Mouse (Mus musculus): Measurements from ENCODE around the gene Hao1. TPM values are rescaled to one million over a fixed set of nuclear protein-coding genes. Genes with fewer than 3 reads are reported as not detected.

Gene Hao1
- polyA plus RNA-seq, 1 experiment from 2014 or later: not detected

DNA sequence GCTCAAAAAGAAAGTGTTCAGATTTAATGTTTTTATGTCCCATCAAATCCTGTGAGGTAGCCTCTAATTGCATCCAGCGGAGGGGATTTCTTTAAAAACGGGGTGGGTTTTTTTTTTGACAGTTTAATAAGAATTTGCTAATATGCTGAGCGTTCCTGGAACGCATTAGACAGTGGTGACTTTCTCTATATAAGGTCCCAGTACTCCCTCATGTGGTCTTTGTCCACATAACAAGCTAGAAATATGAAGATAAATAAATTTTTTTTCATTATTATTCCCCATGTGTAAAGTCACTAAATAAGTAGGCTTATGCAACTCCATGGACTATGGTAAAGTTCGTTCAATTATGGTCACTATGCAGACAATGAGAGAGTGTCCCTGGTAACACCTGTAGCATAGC is 13.1 kb downstream of the Hao1 start:
- no peak for ATAC-seq (ENCODE audit: low FRiP score, low TSS enrichment)
- no peak overlapping the region for H3K9ac ChIP-seq (ENCODE audit: low read depth, low read length)

GRCm38 (mm10) chr2:134538451-134538850 is 15.7 kb downstream of the Hao1 start:
- H3K4me2 ChIP-seq (replicated peaks; ENCODE audit: low read depth, low read length): no peak overlapping the region
- no peak overlapping the region for H3K9ac ChIP-seq (ENCODE audit: low read depth, low read length)
- H3K4me1 ChIP-seq (ENCODE audit: control insufficient read depth, insufficient read depth, low read length): no peaks in the 10 kb centered on the region
- no peaks in the 10 kb centered on the region for H3K27me3 ChIP-seq (ENCODE audit: control insufficient read depth, insufficient read depth, low read length)
- no peak overlapping the region for H3K27ac ChIP-seq (ENCODE audit: low read depth, low read length)
- no peak for ATAC-seq (ENCODE audit: low FRiP score, low TSS enrichment)
- H3K36me3 ChIP-seq (ENCODE audit: control insufficient read depth, insufficient read depth, low read length): no peaks in the 10 kb centered on the region
- H3K4me3 ChIP-seq (ENCODE audit: low read length): no peak overlapping the region
- H3K9me3 ChIP-seq (ENCODE audit: control insufficient read depth, low read length): no peaks in the 10 kb centered on the region
- 61% methylated on average over 4 of the region's 4 CpGs for WGBS

More for the DNA sequence above, 13.1 kb downstream of the Hao1 start:
- H3K9me3 ChIP-seq (ENCODE audit: control insufficient read depth, low read length): no peaks in the 10 kb centered on the region
- H3K4me3 ChIP-seq (ENCODE audit: low read length): no peak overlapping the region
- H3K27ac ChIP-seq (ENCODE audit: low read depth, low read length): no peak overlapping the region
- H3K4me1 ChIP-seq (ENCODE audit: control insufficient read depth, insufficient read depth, low read length): no peaks in the 10 kb centered on the region
- H3K36me3 ChIP-seq (ENCODE audit: control insufficient read depth, insufficient read depth, low read length): no peaks in the 10 kb centered on the region
- H3K27me3 ChIP-seq (ENCODE audit: control insufficient read depth, insufficient read depth, low read length): no peaks in the 10 kb centered on the region
- no peak overlapping the region for H3K4me2 ChIP-seq (replicated peaks; ENCODE audit: low read depth, low read length)
- 84% methylated on average over 5 of the region's 5 CpGs for WGBS

GRCm38 (mm10) chr2:134528122-134528810 is 25.9 kb downstream of the Hao1 start:
- no peaks in the 10 kb centered on the region for H3K4me1 ChIP-seq (ENCODE audit: control insufficient read depth, insufficient read depth, low read length)
- peak; percentile 68 for ATAC-seq (ENCODE audit: low FRiP score, low TSS enrichment)
- no peaks in the 10 kb centered on the region for H3K9me3 ChIP-seq (ENCODE audit: control insufficient read depth, low read length)
- no peak overlapping the region for H3K9ac ChIP-seq (ENCODE audit: low read depth, low read length)
- no peak overlapping the region for H3K4me2 ChIP-seq (replicated peaks; ENCODE audit: low read depth, low read length)
- WGBS: 50% methylated on average over 7 of the region's 7 CpGs
- H3K27ac ChIP-seq (ENCODE audit: low read depth, low read length): no peak overlapping the region
- no peak overlapping the region for H3K4me3 ChIP-seq (ENCODE audit: low read length)
- H3K36me3 ChIP-seq (ENCODE audit: control insufficient read depth, insufficient read depth, low read length): no peaks in the 10 kb centered on the region
- no peaks in the 10 kb centered on the region for H3K27me3 ChIP-seq (ENCODE audit: control insufficient read depth, insufficient read depth, low read length)

DNA sequence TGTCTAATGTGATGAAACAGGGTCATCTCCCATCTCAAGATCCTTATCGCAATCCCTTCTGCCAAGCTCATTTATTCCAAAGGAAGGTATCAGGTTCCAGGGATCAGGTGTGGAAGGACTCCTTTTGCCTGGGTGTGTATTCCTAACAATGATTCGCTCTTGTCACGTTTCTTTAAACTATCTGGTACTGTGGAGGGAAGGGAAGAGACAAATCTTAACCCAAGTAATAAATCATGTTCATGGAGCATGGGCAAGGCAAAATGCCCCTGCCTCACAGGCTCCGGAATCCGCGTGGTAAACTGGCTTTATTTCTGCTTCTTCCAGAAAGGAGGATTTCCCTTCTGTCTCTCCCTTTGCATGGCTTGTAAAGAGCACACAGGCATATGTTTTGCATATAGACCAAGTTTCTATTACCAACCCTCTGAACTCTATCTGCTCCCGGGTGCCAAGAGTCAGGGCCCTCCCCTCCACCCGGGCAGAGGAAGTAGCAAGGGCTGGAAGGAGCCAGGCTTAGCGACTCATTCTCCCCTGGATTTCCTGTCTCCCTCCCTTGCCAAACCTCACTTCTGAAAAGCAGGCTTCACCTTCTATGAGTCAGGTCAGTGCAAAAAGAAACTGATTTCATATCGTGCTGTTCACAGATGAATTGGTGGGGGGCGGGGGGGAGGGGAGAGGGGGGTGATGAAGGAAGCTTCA is 26.6 kb downstream of the Hao1 start:
- H3K9me3 ChIP-seq (ENCODE audit: control insufficient read depth, low read length): no peaks in the 10 kb centered on the region
- ATAC-seq (ENCODE audit: low FRiP score, low TSS enrichment): peak; percentile 88
- WGBS: 30% methylated on average over 11 of the region's 11 CpGs
- H3K4me3 ChIP-seq (ENCODE audit: low read length): no peak overlapping the region
- H3K4me2 ChIP-seq (replicated peaks; ENCODE audit: low read depth, low read length): peak overlapping the region; percentile 8; the same call in 1 of the 2 replicates
- no peaks in the 10 kb centered on the region for H3K4me1 ChIP-seq (ENCODE audit: control insufficient read depth, insufficient read depth, low read length)
- H3K27me3 ChIP-seq (ENCODE audit: control insufficient read depth, insufficient read depth, low read length): no peaks in the 10 kb centered on the region
- H3K9ac ChIP-seq (ENCODE audit: low read depth, low read length): no peak overlapping the region
- no peak overlapping the region for H3K27ac ChIP-seq (ENCODE audit: low read depth, low read length)
- no peaks in the 10 kb centered on the region for H3K36me3 ChIP-seq (ENCODE audit: control insufficient read depth, insufficient read depth, low read length)

DNA sequence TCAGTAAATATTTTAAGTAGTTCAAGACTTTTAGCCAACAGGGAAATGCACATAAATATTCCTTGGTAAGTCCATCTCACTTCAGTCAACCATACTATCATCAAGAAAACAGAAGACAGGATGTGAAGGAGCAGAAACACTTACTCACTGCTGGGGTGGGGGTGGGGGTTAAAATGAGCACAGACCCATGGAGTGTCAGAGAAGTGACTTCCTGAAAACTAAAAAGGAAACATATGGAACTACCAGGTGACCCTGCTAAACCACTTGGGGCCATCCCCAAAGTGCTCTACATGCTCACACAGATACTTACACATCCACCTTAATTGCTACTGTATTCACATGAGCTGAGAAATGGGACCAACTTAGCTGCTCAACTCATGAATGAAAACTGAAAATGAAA is 36.1 kb downstream of the Hao1 start:
- no peaks in the 10 kb centered on the region for H3K9me3 ChIP-seq (ENCODE audit: control insufficient read depth, low read length)
- H3K27me3 ChIP-seq (ENCODE audit: control insufficient read depth, insufficient read depth, low read length): no peaks in the 10 kb centered on the region
- no peaks in the 10 kb centered on the region for H3K36me3 ChIP-seq (ENCODE audit: control insufficient read depth, insufficient read depth, low read length)
- no peak overlapping the region for H3K4me3 ChIP-seq (ENCODE audit: low read length)
- no peak overlapping the region for H3K27ac ChIP-seq (ENCODE audit: low read depth, low read length)
- no peak overlapping the region for H3K9ac ChIP-seq (ENCODE audit: low read depth, low read length)
- ATAC-seq (ENCODE audit: low FRiP score, low TSS enrichment): no peak
- H3K4me1 ChIP-seq (ENCODE audit: control insufficient read depth, insufficient read depth, low read length): no peaks in the 10 kb centered on the region
- H3K4me2 ChIP-seq (replicated peaks; ENCODE audit: low read depth, low read length): no peak overlapping the region

DNA sequence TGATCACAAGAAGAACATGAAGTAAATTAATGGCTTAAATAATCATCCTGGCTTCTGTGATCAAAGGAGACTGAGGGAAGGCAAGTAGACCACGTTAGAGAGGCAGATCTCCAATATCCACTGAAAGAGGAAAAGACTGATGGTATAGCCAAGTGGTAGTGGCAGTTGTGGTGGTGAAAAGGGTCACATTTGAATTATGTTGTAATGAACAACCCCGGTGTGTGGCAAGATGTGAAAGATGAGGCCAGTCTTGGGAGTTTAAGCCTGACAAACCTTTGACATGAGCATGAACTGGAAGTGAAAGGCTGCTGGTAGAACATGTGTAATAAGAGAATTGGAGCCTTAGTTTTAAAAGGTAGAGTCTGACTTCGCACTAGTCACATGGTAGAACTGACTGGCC is 54.4 kb downstream of the Hao1 start:
- Histone ChIP-seq H3K9ac (ENCODE audit: low read depth, low read length) (no peak overlapping the region), H3K4me1 (ENCODE audit: control insufficient read depth, insufficient read depth, low read length) (no peaks in the 10 kb centered on the region), H3K36me3 (ENCODE audit: control insufficient read depth, insufficient read depth, low read length) (no peaks in the 10 kb centered on the region), H3K27ac (ENCODE audit: low read depth, low read length) (no peak overlapping the region), H3K27me3 (ENCODE audit: control insufficient read depth, insufficient read depth, low read length) (no peaks in the 10 kb centered on the region), H3K4me2 (replicated peaks; ENCODE audit: low read depth, low read length) (no peak overlapping the region), H3K4me3 (ENCODE audit: low read length) (no peak overlapping the region), H3K9me3 (ENCODE audit: control insufficient read depth, low read length) (no peaks in the 10 kb centered on the region)
- 74% methylated on average over 3 of the region's 3 CpGs for WGBS
- no peak for ATAC-seq (ENCODE audit: low FRiP score, low TSS enrichment)

GRCm38 (mm10) chr2:134498450-134498849 is 55.7 kb downstream of the Hao1 start:
- 81% methylated on average over 7 of the region's 7 CpGs for whole genome bisulfite sequencing

GRCm38 (mm10) chr2:134488671-134489070 is 65.5 kb downstream of the Hao1 start:
- no peak for ATAC-seq (ENCODE audit: low FRiP score, low TSS enrichment)
- Histone ChIP-seq H3K4me2 (replicated peaks; ENCODE audit: low read depth, low read length) (no peak overlapping the region), H3K4me3 (ENCODE audit: low read length) (no peak overlapping the region), H3K36me3 (ENCODE audit: control insufficient read depth, insufficient read depth, low read length) (no peaks in the 10 kb centered on the region), H3K4me1 (ENCODE audit: control insufficient read depth, insufficient read depth, low read length) (no peaks in the 10 kb centered on the region), H3K27ac (ENCODE audit: low read depth, low read length) (no peak overlapping the region), H3K9me3 (ENCODE audit: control insufficient read depth, low read length) (no peaks in the 10 kb centered on the region), H3K9ac (ENCODE audit: low read depth, low read length) (no peak overlapping the region), H3K27me3 (ENCODE audit: control insufficient read depth, insufficient read depth, low read length) (no peaks in the 10 kb centered on the region)
- 82% methylated on average over 6 of the region's 6 CpGs for WGBS

More at GRCm38 (mm10) chr2:134498450-134498849, 55.7 kb downstream of the Hao1 start:
- Histone ChIP-seq H3K36me3 (ENCODE audit: control insufficient read depth, insufficient read depth, low read length) (no peaks in the 10 kb centered on the region), H3K4me3 (ENCODE audit: low read length) (no peak overlapping the region), H3K27me3 (ENCODE audit: control insufficient read depth, insufficient read depth, low read length) (no peaks in the 10 kb centered on the region), H3K4me1 (ENCODE audit: control insufficient read depth, insufficient read depth, low read length) (no peaks in the 10 kb centered on the region), H3K9me3 (ENCODE audit: control insufficient read depth, low read length) (no peaks in the 10 kb centered on the region), H3K9ac (ENCODE audit: low read depth, low read length) (no peak overlapping the region), H3K27ac (ENCODE audit: low read depth, low read length) (no peak overlapping the region), H3K4me2 (replicated peaks; ENCODE audit: low read depth, low read length) (no peak overlapping the region)
- no peak for ATAC-seq (ENCODE audit: low FRiP score, low TSS enrichment)

DNA sequence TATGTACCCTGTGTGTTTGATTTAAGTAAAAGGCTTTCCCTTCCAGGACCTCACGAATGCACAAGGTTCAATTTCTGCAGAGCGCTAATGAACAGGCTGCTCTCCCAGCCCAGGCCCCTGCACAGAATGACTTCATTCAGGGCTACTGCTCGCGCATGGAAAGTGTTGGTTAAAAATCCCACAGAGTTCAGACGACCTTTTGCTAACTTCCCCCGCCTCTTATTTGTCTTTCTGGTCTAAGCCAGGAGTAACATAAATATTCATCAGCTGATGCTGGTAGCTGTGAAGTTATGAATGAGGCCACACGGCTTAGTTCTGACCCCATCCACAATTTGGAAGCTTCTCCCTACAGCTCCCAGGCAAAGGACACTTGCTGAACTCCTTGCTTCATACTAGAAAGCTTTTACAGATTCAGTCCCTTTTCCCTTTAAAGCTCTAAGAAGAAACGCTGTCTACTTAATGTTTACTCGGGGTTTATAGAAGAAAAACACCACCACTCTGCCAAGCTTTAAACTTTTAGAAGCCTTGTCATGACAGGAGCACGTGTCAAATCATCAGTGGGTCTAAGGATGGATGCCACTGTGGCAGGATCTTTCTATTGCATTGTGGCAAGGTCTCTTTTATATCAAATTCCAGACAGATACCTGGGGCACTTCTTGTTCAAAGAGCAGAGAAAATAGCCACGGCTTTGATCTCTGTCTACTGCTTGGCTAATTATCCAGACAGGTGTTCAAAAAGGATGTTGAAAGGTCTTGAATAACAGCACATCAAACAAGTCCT is 67.9 kb downstream of the Hao1 start:
- H3K27me3 ChIP-seq (ENCODE audit: control insufficient read depth, insufficient read depth, low read length): no peaks in the 10 kb centered on the region

More for the DNA sequence above, 67.9 kb downstream of the Hao1 start:
- no peaks in the 10 kb centered on the region for H3K9me3 ChIP-seq (ENCODE audit: control insufficient read depth, low read length)
- 41% methylated on average over 11 of the region's 11 CpGs for WGBS
- ATAC-seq (ENCODE audit: low FRiP score, low TSS enrichment): no peak
- H3K27ac ChIP-seq (ENCODE audit: low read depth, low read length): no peak overlapping the region
- H3K4me3 ChIP-seq (ENCODE audit: low read length): no peak overlapping the region
- H3K4me2 ChIP-seq (replicated peaks; ENCODE audit: low read depth, low read length): no peak overlapping the region
- H3K36me3 ChIP-seq (ENCODE audit: control insufficient read depth, insufficient read depth, low read length): no peaks in the 10 kb centered on the region
- no peak overlapping the region for H3K9ac ChIP-seq (ENCODE audit: low read depth, low read length)
- H3K4me1 ChIP-seq (ENCODE audit: control insufficient read depth, insufficient read depth, low read length): no peaks in the 10 kb centered on the region
